Mouse (Mus musculus): Measurements from ENCODE around the gene Kifap3. TPM values are rescaled to one million over a fixed set of nuclear protein-coding genes. Genes with fewer than 3 reads are reported as not detected.

The Kifap3 gene
- total and polyA plus RNA-seq, 2 experiments from 2014 or later, result 144 to 205 TPM

DNA sequence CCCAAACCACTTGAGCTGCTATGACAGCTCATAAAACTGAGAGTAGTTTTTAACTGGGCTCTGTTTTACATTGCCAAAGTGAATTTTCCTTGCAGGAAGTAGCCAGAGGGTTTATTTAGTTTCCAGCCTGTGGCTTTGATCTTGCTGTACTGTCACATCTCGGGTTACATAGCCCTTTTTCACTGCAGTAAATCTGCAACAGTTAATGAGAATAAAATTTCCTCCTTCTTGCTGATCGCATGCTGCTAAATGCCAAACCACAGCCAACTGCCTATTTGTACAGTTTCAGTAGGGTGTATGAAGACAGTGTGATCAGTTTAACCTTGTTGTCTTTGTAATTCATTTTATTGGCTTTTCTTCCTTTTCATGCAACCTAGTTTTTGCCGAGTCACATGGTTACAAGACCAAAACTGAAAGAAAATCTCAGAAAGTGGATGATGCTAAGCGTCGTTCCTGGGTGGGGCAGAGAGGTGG is 118.9 kb downstream of the Kifap3 start:
- Histone ChIP-seq H3K9ac (no peak overlapping the region), H3K4me1 (ENCODE audit: insufficient read depth) (no peaks in the 10 kb centered on the region), H3K4me2 (ENCODE audit: low read depth) (no peak overlapping the region), H3K27me3 (ENCODE audit: insufficient read depth, low read length) (no peaks in the 10 kb centered on the region), H3K4me3 (ENCODE audit: low read depth, low read length) (no peak overlapping the region), H3K27ac (ENCODE audit: low read depth, low read length) (no peak overlapping the region), H3K36me3 (ENCODE audit: insufficient read depth) (peaks cover 12% of the 10 kb centered on the region), H3K9me3 (ENCODE audit: low read length) (no peaks in the 10 kb centered on the region)
- TF ChIP-seq CTCF (IDR thresholded peaks at IDR 0.05; ENCODE audit: low read depth), result no peak
- DNase-seq, result no peak
- WGBS, result 51% methylated on average over 5 of the region's 5 CpGs
- no peak for ATAC-seq

GRCm38 (mm10) chr1:163899575-163899974 is 120.2 kb downstream of the Kifap3 start:
- no peak overlapping the region for H3K27ac ChIP-seq (ENCODE audit: low read depth, low read length)
- ATAC-seq (no peak), DNase-seq (no peak)
- H3K27me3 ChIP-seq (ENCODE audit: insufficient read depth, low read length), result no peaks in the 10 kb centered on the region
- H3K9me3 ChIP-seq (ENCODE audit: low read length), result no peaks in the 10 kb centered on the region
- H3K36me3 ChIP-seq (ENCODE audit: insufficient read depth), result peaks cover 12% of the 10 kb centered on the region
- H3K9ac ChIP-seq, result no peak overlapping the region
- no peak overlapping the region for H3K4me3 ChIP-seq (ENCODE audit: low read depth, low read length)
- no peaks in the 10 kb centered on the region for H3K4me1 ChIP-seq (ENCODE audit: insufficient read depth)
- TF ChIP-seq CTCF (IDR thresholded peaks at IDR 0.05; ENCODE audit: low read depth), result no peak
- WGBS, result 95% methylated on average over 2 of the region's 2 CpGs
- H3K4me2 ChIP-seq (ENCODE audit: low read depth), result no peak overlapping the region

DNA sequence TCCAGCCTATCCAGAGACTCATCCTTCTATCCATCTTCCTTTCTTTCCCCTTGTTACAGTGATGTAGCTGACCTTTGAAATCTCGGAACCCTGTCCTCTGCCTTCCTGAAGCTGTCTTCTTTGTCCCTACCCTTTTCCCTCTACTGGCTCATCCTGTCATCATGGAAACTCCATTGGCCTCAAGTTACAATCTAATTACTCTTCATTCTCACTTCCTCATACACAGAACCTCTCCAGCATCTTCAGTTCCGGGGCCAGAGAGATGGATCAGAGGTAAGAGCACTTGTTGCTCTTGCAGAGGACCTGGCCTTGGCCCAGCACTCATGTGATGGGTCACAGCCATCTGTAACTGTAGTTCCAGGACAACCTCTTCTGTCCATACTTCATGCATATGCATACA is 120.8 kb downstream of the Kifap3 start:
- peaks cover 12% of the 10 kb centered on the region for H3K36me3 ChIP-seq (ENCODE audit: insufficient read depth)
- TF ChIP-seq CTCF (IDR thresholded peaks at IDR 0.05; ENCODE audit: low read depth), result no peak
- H3K4me1 ChIP-seq (ENCODE audit: insufficient read depth), result no peaks in the 10 kb centered on the region
- no peak overlapping the region for H3K4me3 ChIP-seq (ENCODE audit: low read depth, low read length)
- WGBS, result 88% methylated on average over 2 of the region's 2 CpGs
- H3K27me3 ChIP-seq (ENCODE audit: insufficient read depth, low read length), result no peaks in the 10 kb centered on the region
- no peaks in the 10 kb centered on the region for H3K9me3 ChIP-seq (ENCODE audit: low read length)
- no peak overlapping the region for H3K9ac ChIP-seq
- ATAC-seq (no peak), DNase-seq (no peak)
- no peak overlapping the region for H3K27ac ChIP-seq (ENCODE audit: low read depth, low read length)
- H3K4me2 ChIP-seq (ENCODE audit: low read depth), result no peak overlapping the region

DNA sequence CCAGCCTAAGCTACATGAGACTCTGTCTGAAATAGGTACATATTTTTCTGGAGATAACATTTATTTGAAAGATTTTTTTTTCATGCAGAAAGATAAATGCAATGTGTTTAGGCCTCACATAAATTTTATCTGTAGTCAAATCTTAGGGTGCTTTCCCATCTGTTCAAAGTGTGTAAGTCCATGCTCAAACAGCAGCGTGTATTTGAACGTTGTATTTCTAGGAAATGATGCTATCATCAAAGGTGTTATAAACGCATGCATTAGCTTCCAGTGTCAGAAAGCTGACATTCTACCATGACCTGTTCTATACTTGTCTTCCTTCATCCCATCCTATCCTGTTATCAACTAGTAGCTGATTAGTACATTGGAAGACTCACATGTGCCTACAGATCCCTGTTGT is 124.0 kb downstream of the Kifap3 start:
- WGBS, result 95% methylated on average over 3 of the region's 3 CpGs
- H3K4me1 ChIP-seq (ENCODE audit: insufficient read depth), result no peaks in the 10 kb centered on the region
- DNase-seq (no peak), ATAC-seq (no peak)
- peaks cover 15% of the 10 kb centered on the region for H3K36me3 ChIP-seq (ENCODE audit: insufficient read depth)
- H3K4me2 ChIP-seq (ENCODE audit: low read depth), result no peak overlapping the region
- H3K27ac ChIP-seq (ENCODE audit: low read depth, low read length), result no peak overlapping the region
- TF ChIP-seq CTCF (IDR thresholded peaks at IDR 0.05; ENCODE audit: low read depth), result no peak
- no peaks in the 10 kb centered on the region for H3K27me3 ChIP-seq (ENCODE audit: insufficient read depth, low read length)
- no peak overlapping the region for H3K4me3 ChIP-seq (ENCODE audit: low read depth, low read length)
- H3K9ac ChIP-seq, result no peak overlapping the region
- no peaks in the 10 kb centered on the region for H3K9me3 ChIP-seq (ENCODE audit: low read length)

DNA sequence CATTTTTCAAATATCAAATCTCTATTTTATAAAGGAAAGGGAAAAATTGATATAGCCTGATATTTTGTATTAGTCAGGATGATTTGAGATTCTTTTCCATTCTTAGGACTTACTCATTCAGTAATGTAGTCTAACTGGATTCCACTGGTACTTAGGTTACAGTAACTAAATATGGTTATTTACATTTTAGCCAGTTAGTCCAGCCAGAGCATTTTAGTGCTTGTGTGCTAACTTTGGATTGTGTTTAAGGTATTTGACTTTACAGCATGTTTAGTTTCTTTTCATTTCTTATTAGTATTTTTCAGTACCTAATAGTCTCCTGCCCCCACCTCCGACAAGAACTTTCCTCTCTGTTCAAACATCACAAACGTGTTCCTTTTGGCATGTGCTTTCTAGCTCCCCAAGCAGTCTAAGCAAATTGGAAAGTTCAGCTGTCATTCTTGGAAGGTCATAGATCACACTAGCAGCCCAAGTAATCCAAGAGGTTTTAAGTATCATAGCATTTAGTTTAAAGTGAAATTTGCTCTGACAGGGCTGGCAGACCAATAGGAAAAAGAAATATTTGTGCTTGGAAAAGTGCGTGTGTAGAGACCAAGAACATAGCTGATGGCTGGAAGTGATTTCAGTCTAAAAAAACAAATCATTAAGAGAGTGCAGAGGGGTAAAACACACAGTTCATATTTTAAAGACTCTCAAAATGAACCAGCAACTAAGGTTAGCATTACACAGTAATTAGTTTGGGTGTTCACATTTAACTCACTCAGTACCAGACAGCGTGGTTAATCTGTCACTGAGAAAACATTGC is 127.8 kb downstream of the Kifap3 start:
- no peak for TF ChIP-seq CTCF (IDR thresholded peaks at IDR 0.05; ENCODE audit: low read depth)
- ATAC-seq (no peak), DNase-seq (no peak)
- 78% methylated on average over 4 of the region's 4 CpGs for WGBS
- H3K9me3 ChIP-seq (ENCODE audit: low read length), result no peaks in the 10 kb centered on the region
- H3K27ac ChIP-seq (ENCODE audit: low read depth, low read length), result no peak overlapping the region
- H3K4me3 ChIP-seq (ENCODE audit: low read depth, low read length), result no peak overlapping the region
- no peaks in the 10 kb centered on the region for H3K27me3 ChIP-seq (ENCODE audit: insufficient read depth, low read length)
- H3K36me3 ChIP-seq (ENCODE audit: insufficient read depth), result 0 out of 2 replicates have a peak, but pooled peaks cover 3% of the 10 kb centered on the region
- no peaks in the 10 kb centered on the region for H3K4me1 ChIP-seq (ENCODE audit: insufficient read depth)
- no peak overlapping the region for H3K4me2 ChIP-seq (ENCODE audit: low read depth)
- H3K9ac ChIP-seq, result no peak overlapping the region

- Histone ChIP-seq H3K4me1 (ENCODE audit: insufficient read depth) (no peaks in the 10 kb centered on the region), H3K4me2 (ENCODE audit: low read depth) (no peak overlapping the region), H3K9me3 (ENCODE audit: low read length) (no peaks in the 10 kb centered on the region), H3K27ac (ENCODE audit: low read depth, low read length) (no peak overlapping the region), H3K27me3 (ENCODE audit: insufficient read depth, low read length) (no peaks in the 10 kb centered on the region), H3K9ac (no peak overlapping the region; the same call in 1 of the 2 replicates), H3K4me3 (ENCODE audit: low read depth, low read length) (no peak overlapping the region), H3K36me3 (ENCODE audit: insufficient read depth) (peaks cover 4% of the 10 kb centered on the region; the same call in 1 of the 2 replicates)
- DNase-seq (no peak), ATAC-seq (no peak)
- TF ChIP-seq CTCF (IDR thresholded peaks at IDR 0.05; ENCODE audit: low read depth), result no peak
- 59% methylated on average over 11 of the region's 11 CpGs for whole genome bisulfite sequencing
Observed at GRCm38 (mm10) chr1:163908389-163908788, 129.0 kb downstream of the Kifap3 start.

DNA sequence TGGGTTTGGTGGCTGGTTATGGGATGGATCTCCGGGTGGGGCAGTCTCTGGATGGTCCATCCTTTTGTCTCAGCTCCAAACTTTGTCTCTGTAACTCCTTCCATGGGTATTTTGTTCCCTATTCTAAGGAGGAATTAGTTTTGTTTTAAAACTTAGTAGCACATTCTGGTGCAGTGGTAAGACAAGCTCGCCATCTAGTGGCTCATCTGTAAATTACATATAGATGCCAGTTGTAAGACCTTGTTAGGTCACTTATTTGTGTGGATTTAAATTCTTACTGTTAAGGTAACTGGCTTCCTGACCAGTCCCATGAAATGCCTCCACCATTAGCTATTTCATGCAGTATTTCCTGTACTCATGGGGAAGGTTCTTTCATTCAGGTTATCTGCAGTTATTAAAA is 131.0 kb downstream of the Kifap3 start:
- ATAC-seq (peak; percentile 76), DNase-seq (peak; percentile 83)
- H3K9me3 ChIP-seq (ENCODE audit: low read length), result no peaks in the 10 kb centered on the region
- H3K4me2 ChIP-seq (ENCODE audit: low read depth), result no peak overlapping the region
- no peak overlapping the region for H3K27ac ChIP-seq (ENCODE audit: low read depth, low read length)
- H3K4me1 ChIP-seq (ENCODE audit: insufficient read depth), result no peaks in the 10 kb centered on the region
- 2% methylated on average over 2 of the region's 2 CpGs for WGBS
- no peak overlapping the region for H3K9ac ChIP-seq
- H3K27me3 ChIP-seq (ENCODE audit: insufficient read depth, low read length), result no peaks in the 10 kb centered on the region
- peaks cover 12% of the 10 kb centered on the region; the same call in 1 of the 2 replicates for H3K36me3 ChIP-seq (ENCODE audit: insufficient read depth)
- H3K4me3 ChIP-seq (ENCODE audit: low read depth, low read length), result no peak overlapping the region
- peak; percentile 83 for TF ChIP-seq CTCF (IDR thresholded peaks at IDR 0.05; ENCODE audit: low read depth)
